Mouse (Mus musculus) heart, adult 11 months (tissue): ENCODE data around the gene Chchd10.

Experiments
- DNase-seq: peaks from one replicate; pipeline ENCODE4 v3.0.0; 2022

Gene Chchd10

GRCm38 (mm10) chr10:75926396-75926795 lies 6.5 kb upstream of the Chchd10 start:
- no peak for DNase-seq

- DNase-seq, result peak; percentile 90
Measured at GRCm38 (mm10) chr10:75930304-75930703, 2.6 kb upstream of the Chchd10 start.

DNA sequence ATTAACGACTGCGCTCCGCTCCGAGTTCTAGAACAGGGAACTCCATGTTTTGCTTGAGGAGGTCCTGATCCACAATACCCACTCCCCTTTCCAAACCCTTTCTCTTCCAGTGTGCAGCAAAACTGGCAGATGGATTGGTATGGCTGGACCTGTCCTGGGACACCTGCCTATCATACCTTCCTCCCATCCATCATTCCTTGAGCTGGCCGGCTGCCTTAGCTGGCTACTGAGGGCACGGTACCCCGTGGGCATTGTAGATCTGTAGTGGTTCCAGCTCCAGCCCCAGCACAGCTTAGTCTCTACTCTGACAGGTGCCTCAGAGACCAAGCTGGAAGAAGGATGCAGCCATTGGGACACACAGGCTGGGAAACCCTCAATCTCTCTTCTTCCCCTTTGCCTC lies 1.6 kb upstream of the Chchd10 start:
- DNase-seq, result peak; percentile 92

DNA sequence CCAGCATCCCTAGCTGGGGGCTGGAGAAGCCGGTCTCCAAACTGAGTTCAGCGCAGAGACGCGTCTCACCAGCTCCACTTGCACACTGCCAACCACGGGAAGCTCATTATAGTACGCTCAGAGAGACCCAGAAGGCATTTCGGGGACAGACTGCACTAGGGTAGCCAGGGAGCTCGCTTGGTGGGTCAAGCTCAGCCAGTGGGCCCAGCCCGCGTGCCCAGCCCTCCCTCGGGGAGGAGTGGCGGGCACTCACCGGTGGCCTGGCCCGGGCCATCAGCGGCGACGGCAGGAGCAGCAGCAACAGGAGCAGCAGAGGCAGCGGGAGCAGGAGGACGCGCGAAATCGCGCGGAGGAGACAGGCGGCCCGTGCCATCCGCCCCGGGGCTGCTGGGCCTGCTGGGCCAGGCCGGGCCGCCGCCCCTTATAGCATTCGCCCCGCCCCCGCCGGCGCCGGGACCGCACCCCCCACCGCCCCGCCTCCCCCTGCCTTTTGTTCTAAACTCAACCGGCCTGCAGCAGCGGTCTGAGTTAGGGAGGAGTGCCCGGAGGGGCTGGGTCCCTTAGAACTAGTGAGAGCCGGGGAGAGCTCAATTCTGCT lies 750 bp upstream of the Chchd10 start:
- DNase-seq, result peak; percentile 96

DNA sequence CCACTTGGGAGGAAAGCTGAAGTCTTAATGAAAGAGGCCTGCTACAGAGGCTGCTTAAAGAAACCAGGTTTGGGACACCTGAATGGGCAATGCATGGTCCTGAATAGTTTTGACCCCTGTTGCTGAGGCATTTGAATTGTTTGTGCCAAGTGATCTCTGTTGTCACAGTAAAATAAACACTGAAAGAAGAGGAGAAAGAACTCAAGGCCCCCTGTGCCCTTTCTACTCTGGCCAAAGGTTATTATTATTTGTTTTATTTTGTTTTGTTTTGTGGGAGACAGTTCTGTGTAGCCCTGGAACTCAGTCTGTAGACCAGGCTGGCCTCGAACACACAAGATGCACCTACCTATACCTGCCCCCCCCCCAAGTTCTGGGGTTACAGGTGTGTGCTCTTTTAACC lies 2.1 kb downstream of the Chchd10 start:
- DNase-seq, result no peak

DNA sequence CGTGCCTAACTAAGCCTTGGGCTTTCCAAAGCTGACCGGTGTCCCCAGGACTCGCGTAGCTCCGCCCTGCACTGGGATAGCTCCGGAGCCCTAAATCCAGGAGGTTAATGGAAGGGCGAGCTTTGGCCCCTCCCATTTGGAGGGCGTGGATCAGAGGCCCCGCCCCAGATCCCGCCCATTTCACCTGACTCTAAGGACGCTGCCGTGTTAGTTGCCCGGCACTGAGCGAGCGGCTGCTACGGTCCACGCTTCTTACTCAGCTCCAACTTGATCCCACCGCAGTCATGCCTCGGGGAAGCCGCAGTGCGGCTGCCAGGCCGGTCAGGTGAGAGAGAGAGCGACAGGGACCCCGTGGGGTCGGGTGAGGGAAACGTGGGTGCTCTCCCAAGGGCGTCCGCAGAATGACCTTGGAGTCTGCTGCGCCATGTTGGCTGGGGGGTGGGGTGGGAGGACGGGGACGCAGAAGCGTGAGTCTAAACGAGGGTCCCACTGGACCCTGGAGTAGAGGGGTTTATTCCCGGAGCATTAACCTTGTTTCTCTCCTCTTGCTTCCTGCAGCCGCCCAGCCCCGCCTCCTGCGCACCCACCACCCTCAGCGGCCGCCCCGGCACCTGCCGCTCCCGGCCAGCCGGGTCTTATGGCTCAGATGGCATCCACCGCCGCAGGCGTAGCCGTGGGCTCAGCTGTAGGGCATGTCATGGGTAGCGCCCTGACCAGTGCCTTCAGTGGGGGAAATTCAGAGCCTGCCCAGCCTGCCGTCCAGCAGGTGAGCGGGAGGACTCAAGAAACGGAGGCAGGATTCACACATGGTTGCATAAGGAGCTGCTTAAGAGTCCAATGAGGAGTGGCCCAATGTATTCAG lies 3.0 kb downstream of the Chchd10 start, which contains the start of gene Mmp11:
Mmp11 (minus strand) TSS at position 817 of the 862 bp plus-strand sequence.
- peak; percentile 98 for DNase-seq

GRCm38 (mm10) chr10:75936909-75937667 lies 4.2 kb downstream of the Chchd10 start:
- peak; percentile 93 for DNase-seq

GRCm38 (mm10) chr10:75937851-75938643 lies 5.1 kb downstream of the Chchd10 start:
- peak; percentile 93 for DNase-seq

- DNase-seq, result peak; percentile 88
Measured at GRCm38 (mm10) chr10:75939481-75940234, 6.7 kb downstream of the Chchd10 start.

DNA sequence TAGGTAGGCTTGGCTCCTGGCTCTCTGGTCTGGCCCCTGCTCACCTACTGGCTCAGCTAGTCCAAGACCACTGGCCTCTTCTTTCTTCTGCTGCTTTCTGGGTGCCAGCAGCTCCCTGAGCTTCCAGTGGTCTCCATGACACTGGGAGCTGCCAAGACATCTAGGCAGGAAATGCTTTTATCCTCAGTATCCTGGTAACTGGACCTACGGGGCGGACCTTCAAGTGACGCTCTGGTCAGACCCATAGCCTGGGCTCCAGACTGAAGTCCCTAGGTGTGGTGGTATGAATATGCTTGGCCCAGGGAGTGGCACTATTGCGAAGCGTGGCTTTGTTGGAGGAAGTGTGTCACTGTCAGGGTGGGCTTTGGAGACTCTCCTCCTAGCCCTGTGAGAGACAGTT lies 7.6 kb downstream of the Chchd10 start, which contains the start of gene Gm867:
Gm867 (minus strand) TSS at position 153 of the 400 bp plus-strand sequence.
- DNase-seq, result peak; percentile 77

DNA sequence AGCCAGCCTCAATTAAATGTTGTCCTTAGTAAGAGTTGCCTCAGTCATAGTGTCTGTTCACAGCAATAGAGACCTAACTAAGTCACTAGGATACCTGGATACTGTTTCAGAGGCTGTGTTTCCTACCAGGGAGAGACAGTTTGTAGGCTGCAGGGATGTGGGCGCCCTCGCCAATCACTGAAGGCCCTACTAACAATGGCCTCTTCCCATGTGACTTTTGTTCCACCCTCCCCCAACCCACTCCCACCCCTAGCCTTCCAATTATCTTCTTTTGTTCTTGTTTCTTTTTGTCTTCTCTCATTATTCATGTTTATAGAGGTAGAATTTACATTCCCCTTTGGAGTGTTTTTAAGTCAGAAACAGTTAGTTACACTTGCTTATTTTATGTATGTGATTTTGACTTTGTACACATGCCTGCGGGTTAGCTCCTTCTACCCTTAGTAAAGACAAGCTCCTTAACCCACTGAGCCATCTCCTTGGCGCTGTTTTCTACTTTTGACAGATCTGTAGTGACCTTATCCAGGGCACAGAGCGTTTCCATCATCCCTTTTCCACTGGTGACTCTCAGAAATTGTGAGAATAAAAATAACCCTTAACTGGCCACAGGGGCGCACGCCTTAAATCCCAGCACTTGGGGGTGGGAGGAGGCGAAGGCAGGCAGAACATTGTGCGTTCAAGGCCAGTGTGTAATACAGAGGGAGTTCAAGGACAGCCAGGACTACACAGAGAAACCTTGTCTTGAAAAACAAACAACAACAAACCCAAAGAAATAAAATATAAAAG lies 8.3 kb downstream of the Chchd10 start:
- no peak for DNase-seq

DNA sequence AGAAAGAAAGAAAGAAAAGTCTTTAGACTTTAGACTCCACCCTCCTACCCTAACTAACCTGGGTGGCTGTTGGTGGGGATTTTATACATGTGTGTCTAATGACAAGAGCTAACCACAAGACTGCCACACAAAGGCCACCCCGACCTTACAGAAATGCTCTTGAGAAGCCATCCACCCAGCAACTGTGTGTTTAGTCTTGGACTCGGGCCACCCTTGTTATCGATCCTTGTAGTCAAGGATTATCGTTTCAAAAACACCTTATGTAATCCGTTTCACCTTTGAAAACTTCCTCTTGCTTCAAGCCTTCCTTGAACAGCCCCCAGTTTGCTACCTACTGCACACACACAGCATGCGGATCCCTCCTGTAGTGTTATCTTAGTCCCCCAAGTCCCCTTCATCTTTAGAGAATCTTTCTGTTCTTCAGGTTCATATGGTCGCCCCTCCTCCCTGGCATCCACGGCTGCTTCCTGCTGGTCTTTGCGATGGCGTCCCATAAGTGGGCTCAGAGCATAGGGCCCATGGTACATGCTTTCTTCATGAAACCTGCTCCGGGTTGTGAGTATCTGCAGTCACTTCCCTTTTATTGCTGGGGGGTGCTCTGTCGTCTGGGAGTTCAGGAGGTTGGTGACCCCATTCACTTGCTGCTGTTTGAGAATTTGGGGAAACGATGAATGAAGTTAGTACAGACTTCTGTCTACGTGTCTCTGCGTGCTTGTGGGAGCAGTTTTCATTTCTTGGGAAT lies 10.0 kb downstream of the Chchd10 start, which contains the start of gene Vpreb3:
Vpreb3 (plus strand) TSS at position 322 of the 742 bp plus-strand sequence.
- DNase-seq, result peak; percentile 83

GRCm38 (mm10) chr10:75944066-75944772 lies 11.3 kb downstream of the Chchd10 start:
- peak; percentile 94 for DNase-seq

- DNase-seq, result no peak
Measured at GRCm38 (mm10) chr10:75945213-75945612, 12.3 kb downstream of the Chchd10 start.

GRCm38 (mm10) chr10:75945896-75946295 lies 13.0 kb downstream of the Chchd10 start:
- DNase-seq, result no peak

DNA sequence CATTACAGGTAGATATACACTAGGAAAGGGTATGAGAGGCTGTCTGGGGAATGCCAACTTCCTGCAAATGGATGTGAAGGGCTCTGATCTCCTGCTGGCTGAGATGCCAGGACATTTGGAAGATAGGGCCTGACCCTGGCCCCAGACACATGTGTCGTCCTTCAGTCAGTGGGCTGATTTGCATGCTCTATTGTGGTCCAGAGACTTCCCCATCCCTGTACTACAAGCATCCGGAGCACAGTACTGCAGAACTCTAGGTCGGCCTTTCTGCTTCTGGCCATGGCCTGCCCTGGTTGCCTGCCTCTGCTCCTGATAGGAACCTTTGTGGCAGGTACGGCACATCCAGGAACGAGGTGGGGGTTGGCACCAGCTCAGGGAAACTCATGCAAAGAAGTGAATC lies 15.1 kb downstream of the Chchd10 start:
- DNase-seq, result no peak

GRCm38 (mm10) chr10:75949053-75950045 lies 16.4 kb downstream of the Chchd10 start:
- peak; percentile 87 for DNase-seq

GRCm38 (mm10) chr10:75950791-75951210 lies 17.9 kb downstream of the Chchd10 start:
- DNase-seq, result peak; percentile 91
